1 mouse cellular context compared by ENCODE assay signal in the genomic region with DNA sequence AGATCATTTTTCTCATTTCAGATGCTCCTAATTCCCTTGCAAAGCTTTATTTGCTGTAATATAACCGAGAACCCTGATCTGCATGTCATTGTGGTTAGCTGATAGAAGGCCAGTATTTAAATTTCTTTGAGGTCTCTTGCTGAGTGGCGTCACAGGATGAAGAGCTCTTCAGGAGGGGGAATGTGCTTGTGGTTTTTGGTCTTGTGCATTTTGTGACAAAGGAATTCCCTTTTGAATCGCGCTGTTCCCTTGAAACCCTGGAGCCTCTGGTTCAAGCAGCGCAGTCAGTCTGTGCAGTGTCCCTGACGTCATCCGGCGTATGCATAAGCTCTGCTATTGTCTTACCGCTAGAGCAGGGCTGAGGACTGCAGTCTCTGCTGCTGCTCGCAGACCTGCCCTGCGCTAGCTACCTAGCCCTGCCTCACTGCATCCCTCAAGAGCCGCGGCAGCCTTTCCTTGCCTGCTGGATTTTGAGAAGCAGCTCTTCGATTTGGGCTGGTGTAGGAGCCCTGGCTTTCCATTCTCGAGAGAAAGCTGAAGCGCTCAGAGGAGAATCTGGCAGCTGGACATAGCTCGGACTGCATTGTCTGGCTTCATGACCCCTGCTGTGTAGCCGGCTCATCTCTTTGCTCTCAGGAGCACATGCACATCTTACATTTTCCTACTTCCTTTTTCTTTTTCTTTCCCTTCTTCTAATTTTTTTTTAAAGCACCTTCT.
A peak's percentile ranks its signal among the peaks of the same experiment; 100 is the strongest.
TF ChIP-seq lines count a peak whose summit lies in the region.

No protein-coding gene starts in this region.

TF ChIP-seq in MEL, 35 proteins besides CTCF, POLR2A, EP300 and RAD21 (continued from another document):
- peak; percentile 57; the same call in 1 of the 2 replicates for TF ChIP-seq GATA1 (IDR thresholded peaks at IDR 0.05; ENCODE audit: low read depth, low read length)
- TF ChIP-seq MAFK (IDR thresholded peaks at IDR 0.05; ENCODE audit: borderline replicate concordance, low read depth, low read length), result peak; percentile 84
- TF ChIP-seq ETS1 (IDR thresholded peaks at IDR 0.05; ENCODE audit: low read depth, low read length), result peak; percentile 97
- TF ChIP-seq TCF12 (IDR thresholded peaks at IDR 0.05; ENCODE audit: low read depth, low read length), result no peak; the same call in 1 of the 2 replicates
- TF ChIP-seq CHD2 (IDR thresholded peaks at IDR 0.05; ENCODE audit: low read length), result no peak
- TF ChIP-seq ZNF384 (IDR thresholded peaks at IDR 0.05; ENCODE audit: low read depth, low read length), result peak; percentile 56; the same call in 1 of the 2 replicates
- peak; percentile 34 for TF ChIP-seq MXI1 (IDR thresholded peaks at IDR 0.05; ENCODE audit: low read depth, low read length)
- no peak for TF ChIP-seq JUND (IDR thresholded peaks at IDR 0.05; ENCODE audit: low read depth, low read length)
- TF ChIP-seq RCOR1 (IDR thresholded peaks at IDR 0.05; ENCODE audit: low read depth, low read length), result peak; percentile 42; the same call in 1 of the 2 replicates
- TF ChIP-seq GABPA (IDR thresholded peaks at IDR 0.05; ENCODE audit: low read depth, low read length), result no peak
